Mouse (Mus musculus) CH12.LX (cell line): ENCODE data around the gene Ston2. TPM values are rescaled to one million over a fixed set of nuclear protein-coding genes. Genes with fewer than 3 reads are reported as not detected.

Source experiments
- DNase-seq: peaks from one replicate; pipeline ENCODE4 v3.0.0-alpha.2; 2013; ENCODE audit errors: extremely low read depth
- H3K27ac ChIP-seq: 2 replicates; pipeline ENCODE4 v1.5.1; 2012; ENCODE audit warnings: low read depth, mild to moderate bottlenecking, control low read depth, moderate library complexity; ENCODE audit not compliant: insufficient read depth
- H3K27me3 ChIP-seq: replicated peaks from 2 replicates; pipeline ENCODE3; 2012; ENCODE audit warnings: inconsistent platforms
- H3K36me3 ChIP-seq, 2 experiments: replicated peaks in 1 of 2; 2 replicates each; pipeline versions ENCODE3 to v1.6.1; 2012; ENCODE audit warnings: inconsistent platforms in 1 of 2, low read length in 1 of 2, mild to moderate bottlenecking in 1 of 2, mixed read lengths in 1 of 2, moderate library complexity in 1 of 2; ENCODE audit not compliant: control insufficient read depth in 1 of 2, insufficient read depth in 1 of 2
- H3K4me1 ChIP-seq, 2 experiments: 2 replicates each; pipeline ENCODE4 v1.6.1; 2012; ENCODE audit warnings: inconsistent platforms in 1 of 2, moderate library complexity in 1 of 2; ENCODE audit not compliant: insufficient read depth in 2 of 2, control insufficient read depth in 1 of 2
- H3K4me2 ChIP-seq: 2 replicates; pipeline ENCODE4 v1.6.1; 2012; ENCODE audit warnings: low read depth, mild to moderate bottlenecking, control low read depth; ENCODE audit not compliant: poor library complexity, insufficient read depth, severe bottlenecking
- H3K4me3 ChIP-seq, 3 experiments: fragments of 150-350 bp in 1 of 3; sonication (generic) in 1 of 3; replicated peaks in 1 of 3; 2 replicates each; pipeline versions ENCODE3 to v1.5.1; 2011 to 2012; ENCODE audit warnings: low read depth in 2 of 3, low read length in 2 of 3, mild to moderate bottlenecking in 2 of 3, moderate library complexity in 2 of 3, control low read depth in 1 of 3, improper control_type of control experiment in 1 of 3, inconsistent platforms in 1 of 3, mixed read lengths in 1 of 3; ENCODE audit not compliant: poor library complexity in 1 of 3
- H3K79me2 ChIP-seq: replicated peaks from 2 replicates; pipeline ENCODE4 v1.6.1; 2012; ENCODE audit warnings: mild to moderate bottlenecking, moderate library complexity; ENCODE audit not compliant: control insufficient read depth, poor library complexity, insufficient read depth, severe bottlenecking; ENCODE audit errors: extremely low read depth
- H3K9ac ChIP-seq: 2 replicates; pipeline ENCODE4 v1.6.1; 2012; ENCODE audit warnings: low read depth, mild to moderate bottlenecking, control low read depth, moderate library complexity; ENCODE audit not compliant: insufficient read depth
- H3K9me3 ChIP-seq: replicated peaks from 2 replicates; pipeline ENCODE3; 2012; ENCODE audit warnings: low read length, inconsistent platforms, mixed read lengths
- BHLHE40 ChIP-seq: IDR thresholded peaks from 2 replicates; pipeline ENCODE4 v1.6.1; 2011; ENCODE audit warnings: mild to moderate bottlenecking, low read depth, low read length, improper control_type of control experiment
- CHD1 ChIP-seq: IDR thresholded peaks from 2 replicates; pipeline ENCODE4 v1.6.1; 2012; ENCODE audit warnings: low read depth, low read length, improper control_type of control experiment, inconsistent platforms
- CTCF ChIP-seq, 2 experiments: IDR thresholded peaks in 1 of 2; conservative IDR thresholded peaks in 1 of 2; 2 replicates each; pipeline ENCODE4 v1.5.1; 2011 to 2012; ENCODE audit warnings: low read depth in 2 of 2, low read length in 2 of 2, improper control_type of control experiment in 1 of 2, inconsistent platforms in 1 of 2, mild to moderate bottlenecking in 1 of 2, moderate library complexity in 1 of 2
- E2F4 ChIP-seq: IDR thresholded peaks from 2 replicates; pipeline ENCODE4 v1.6.1; 2011; ENCODE audit warnings: low read depth, low read length, improper control_type of control experiment; ENCODE audit not compliant: insufficient replicate concordance
- ELF1 ChIP-seq: IDR thresholded peaks from 2 replicates; pipeline ENCODE4 v1.6.1; 2014; ENCODE audit warnings: low read depth, mild to moderate bottlenecking, inconsistent platforms, low read length, improper control_type of control experiment
- EP300 ChIP-seq: IDR thresholded peaks from 2 replicates; pipeline ENCODE4 v1.6.1; 2011; ENCODE audit warnings: low read length, improper control_type of control experiment
- ETS1 ChIP-seq: conservative IDR thresholded peaks from 2 replicates; pipeline ENCODE4 v1.6.1; 2012; ENCODE audit warnings: low read depth, mild to moderate bottlenecking, inconsistent platforms, low read length, improper control_type of control experiment, moderate library complexity
- GABPA ChIP-seq: IDR thresholded peaks from 2 replicates; pipeline ENCODE4 v1.6.1; 2012; ENCODE audit warnings: low read depth, low read length, improper control_type of control experiment, inconsistent platforms; ENCODE audit not compliant: insufficient replicate concordance
- HCFC1 ChIP-seq: IDR thresholded peaks from 2 replicates; pipeline ENCODE4 v1.6.1; 2012; ENCODE audit warnings: low read depth, mild to moderate bottlenecking, inconsistent platforms, low read length, improper control_type of control experiment
- JUN ChIP-seq: IDR thresholded peaks from 2 replicates; pipeline ENCODE4 v1.6.1; 2011; ENCODE audit warnings: low read depth, mild to moderate bottlenecking, low read length, improper control_type of control experiment, moderate library complexity; ENCODE audit not compliant: insufficient read depth
- JUND ChIP-seq: conservative IDR thresholded peaks from 2 replicates; pipeline ENCODE4 v1.6.1; 2011; ENCODE audit warnings: low read depth, low read length, improper control_type of control experiment
- KAT2A ChIP-seq: IDR thresholded peaks from 2 replicates; pipeline ENCODE4 v1.6.1; 2012; ENCODE audit warnings: low read length, improper control_type of control experiment, inconsistent platforms; ENCODE audit not compliant: insufficient replicate concordance
- MAX ChIP-seq: IDR thresholded peaks from 2 replicates; pipeline ENCODE4 v1.6.1; 2011; ENCODE audit warnings: low read length, improper control_type of control experiment
- MAZ ChIP-seq: IDR thresholded peaks from 2 replicates; pipeline ENCODE4 v1.6.1; 2012; ENCODE audit warnings: low read depth, mild to moderate bottlenecking, inconsistent platforms, low read length, improper control_type of control experiment, moderate library complexity
- MEF2A ChIP-seq: IDR thresholded peaks from 2 replicates; pipeline ENCODE4 v1.6.1; 2014; ENCODE audit warnings: low read depth, mild to moderate bottlenecking, inconsistent platforms, low read length, improper control_type of control experiment, borderline replicate concordance
- MYC ChIP-seq: IDR thresholded peaks from 2 replicates; pipeline ENCODE4 v1.6.1; 2011; ENCODE audit warnings: low read depth, mild to moderate bottlenecking, improper control_type of control experiment, low read length
- NELFE ChIP-seq: IDR thresholded peaks from 2 replicates; pipeline ENCODE4 v1.6.1; 2011; ENCODE audit warnings: low read depth, low read length, improper control_type of control experiment
- NRF1 ChIP-seq: IDR thresholded peaks from 2 replicates; pipeline ENCODE4 v1.6.1; 2014; ENCODE audit warnings: low read depth, mild to moderate bottlenecking, inconsistent platforms, low read length, improper control_type of control experiment, moderate library complexity
- POLR2A ChIP-seq: IDR thresholded peaks from 2 replicates; pipeline ENCODE4 v1.6.1; 2011; ENCODE audit warnings: low read depth, mild to moderate bottlenecking, improper control_type of control experiment, low read length
- POLR2AphosphoS2 ChIP-seq: IDR thresholded peaks from 2 replicates; pipeline ENCODE4 v1.6.1; 2011; ENCODE audit warnings: low read depth, low read length, improper control_type of control experiment
- RCOR1 ChIP-seq: conservative IDR thresholded peaks from 2 replicates; pipeline ENCODE4 v1.6.1; 2012; ENCODE audit warnings: low read depth, mild to moderate bottlenecking, inconsistent platforms, low read length, improper control_type of control experiment
- SIN3A ChIP-seq: IDR thresholded peaks from 2 replicates; pipeline ENCODE4 v1.6.1; 2012; ENCODE audit warnings: low read length, improper control_type of control experiment, inconsistent platforms
- SMC3 ChIP-seq: IDR thresholded peaks from 2 replicates; pipeline ENCODE4 v1.6.1; 2011; ENCODE audit warnings: low read depth, low read length, improper control_type of control experiment
- TCF12 ChIP-seq: IDR thresholded peaks from 2 replicates; pipeline ENCODE4 v1.6.1; 2014; ENCODE audit warnings: low read depth, mild to moderate bottlenecking, inconsistent platforms, low read length, improper control_type of control experiment
- UBTF ChIP-seq: IDR thresholded peaks from 2 replicates; pipeline ENCODE4 v1.6.1; 2012; ENCODE audit warnings: low read depth, mild to moderate bottlenecking, inconsistent platforms, low read length, improper control_type of control experiment, moderate library complexity
- USF1 ChIP-seq: IDR thresholded peaks from 2 replicates; pipeline ENCODE4 v1.6.1; 2014; ENCODE audit warnings: low read depth, mild to moderate bottlenecking, inconsistent platforms, low read length, improper control_type of control experiment
- USF2 ChIP-seq: conservative IDR thresholded peaks from 2 replicates; pipeline ENCODE4 v1.6.1; 2011; ENCODE audit warnings: low read depth, low read length, improper control_type of control experiment
- ZKSCAN1 ChIP-seq: IDR thresholded peaks from 2 replicates; pipeline ENCODE4 v1.6.1; 2012; ENCODE audit warnings: low read depth, inconsistent platforms, low read length, improper control_type of control experiment, borderline replicate concordance
- ZMIZ1 ChIP-seq: IDR thresholded peaks from 2 replicates; pipeline ENCODE4 v1.6.1; 2012; ENCODE audit warnings: low read depth, mild to moderate bottlenecking, inconsistent platforms, low read length, improper control_type of control experiment
- ZNF384 ChIP-seq: IDR thresholded peaks from 2 replicates; pipeline ENCODE4 v1.6.1; 2012; ENCODE audit warnings: low read depth, low read length, improper control_type of control experiment, inconsistent platforms
- dilution Hi-C: fragments of 300-500 bp; cut with MboI; formaldehyde crosslinking; loops from 2 replicates; pipeline ENCODE4 v1.14.3; 2020; ENCODE audit warnings: low sequenced_read_pairs; ENCODE audit not compliant: extremely low pct_unique_long_range_greater_than_20kb, extremely low pct_ligation_motif_present
- in situ Hi-C: fragments of 300-500 bp; cut with MboI; formaldehyde crosslinking; loops from 3 replicates; pipeline ENCODE4 v1.14.3; 2019; ENCODE audit warnings: low sequenced_read_pairs, low pct_ligation_motif_present, low pct_unique_long_range_greater_than_20kb, mixed read lengths
- polyA plus RNA-seq: library from polyadenylated mRNA; unstranded; fragments of >175 nt; gene quantifications from 2 replicates; pipeline ENCODE4 v1.2.1, GENCODE M21; 2012; ENCODE audit warnings: low read depth; ENCODE audit not compliant: insufficient read length
- total RNA-seq, 2 experiments: library from RNA; depleted of rRNA; stranded (reverse); fragments of 300-350 nt in 1 of 2; fragments of >200 nt in 1 of 2; gene quantifications; 2 replicates each; pipeline ENCODE4 v1.2.3; 2012 to 2014

Gene Ston2
- total and polyA plus RNA-seq, 3 experiments, result 0.21 to 0.34 TPM; not detected in 1

- no peak overlapping the region for H3K27ac ChIP-seq
- no peaks in the 10 kb centered on the region for H3K9me3 ChIP-seq
- no peak for DNase-seq
- no peaks in the 10 kb centered on the region for H3K79me2 ChIP-seq
- H3K4me2 ChIP-seq, result no peak overlapping the region
- in situ Hi-C loops, result no loop called here
- no peak overlapping the region for H3K4me3 ChIP-seq
- TF ChIP-seq USF1, result no peak
- TF ChIP-seq ZKSCAN1, result no peak
- TF ChIP-seq HCFC1, result no peak
- no peak for TF ChIP-seq TCF12
- TF ChIP-seq POLR2A, result no peak
- no peak for TF ChIP-seq MYC
- TF ChIP-seq MEF2A, result no peak
- no peak for TF ChIP-seq EP300
- TF ChIP-seq ZNF384, result no peak
- TF ChIP-seq BHLHE40, result no peak
- TF ChIP-seq RCOR1, result no peak
- TF ChIP-seq SIN3A, result no peak
- TF ChIP-seq NRF1, result no peak
- dilution Hi-C loops, result no loop called here
- H3K4me1 ChIP-seq, result peaks cover 3 to 8% of the 10 kb centered on the region in 2 experiments
- no peak overlapping the region for H3K9ac ChIP-seq
- peaks cover 8% of the 10 kb centered on the region for H3K27me3 ChIP-seq
- no peaks in the 10 kb centered on the region for H3K36me3 ChIP-seq
These were observed 36.1 kb downstream of the Ston2 start for GRCm38 (mm10) chr12:91751893-91752597.

DNA sequence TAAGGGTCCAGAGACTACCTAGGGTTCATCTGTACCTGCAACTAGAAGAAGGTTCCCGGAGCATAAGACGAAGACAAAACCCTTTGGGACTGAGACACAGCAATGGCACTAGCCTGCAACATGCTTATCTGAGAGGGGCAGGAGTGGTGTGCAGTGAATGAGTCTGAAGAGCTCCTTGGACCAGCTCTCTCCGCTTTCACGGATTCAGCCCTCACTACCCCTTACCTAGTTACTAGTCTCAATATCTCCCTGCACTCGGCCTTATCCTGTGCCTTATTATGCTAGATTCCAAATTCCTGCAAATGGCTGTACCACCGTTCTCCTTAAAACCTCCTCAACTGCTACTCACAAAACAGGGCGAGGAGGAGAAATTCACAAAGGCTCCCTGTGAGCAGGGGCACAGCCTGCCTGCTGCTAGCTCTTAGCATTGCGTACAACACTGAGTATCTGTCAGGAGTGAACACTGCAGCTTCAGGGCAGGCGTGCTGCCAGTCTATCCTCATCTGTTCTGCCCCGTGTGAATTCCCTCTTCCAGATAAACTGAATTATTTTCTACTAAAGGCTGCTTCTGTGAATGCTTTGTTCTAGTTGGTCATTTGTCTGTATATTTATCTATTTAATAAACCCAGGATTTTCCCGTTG is 38.5 kb downstream of the Ston2 start:
- dilution Hi-C loops (no loop called here), in situ Hi-C loops (no loop called here)
- Histone ChIP-seq H3K27ac (no peak overlapping the region), H3K4me3 (no peak overlapping the region), H3K27me3 (peaks cover 3% of the 10 kb centered on the region), H3K4me2 (no peak overlapping the region), H3K9me3 (no peaks in the 10 kb centered on the region), H3K79me2 (no peaks in the 10 kb centered on the region), H3K9ac (no peak overlapping the region), H3K36me3 (no peaks in the 10 kb centered on the region), H3K4me1 (peaks cover 8% of the 10 kb centered on the region in 2 experiments)
- no peak for DNase-seq
- TF ChIP-seq NELFE, result no peak
- no peak for TF ChIP-seq UBTF
- TF ChIP-seq ZNF384, result no peak
- TF ChIP-seq MAZ, result no peak
- TF ChIP-seq ETS1, result no peak
- TF ChIP-seq SIN3A, result no peak
- no peak for TF ChIP-seq POLR2AphosphoS2
- TF ChIP-seq CHD1, result no peak
- TF ChIP-seq USF2, result no peak
- TF ChIP-seq SMC3, result no peak
- TF ChIP-seq E2F4, result no peak
- no peak for TF ChIP-seq MAX
- TF ChIP-seq KAT2A, result no peak
- no peak for TF ChIP-seq CTCF (conservative IDR thresholded peaks at IDR 0.05 in 1 of 2, IDR thresholded peaks at IDR 0.05 in 1 of 2; ENCODE audit: low read depth in 2 of 2, low read length in 2 of 2)
- TF ChIP-seq MYC, result no peak
- TF ChIP-seq ZMIZ1, result no peak
- no peak for TF ChIP-seq JUN
- no peak for TF ChIP-seq GABPA
- no peak for TF ChIP-seq JUND
- TF ChIP-seq ELF1, result no peak
